Mouse (Mus musculus): ENCODE measurements around the gene Fga. TPM values are rescaled to one million over a fixed set of nuclear protein-coding genes. Genes with fewer than 3 reads are reported as not detected.

The Fga gene
- polyA plus RNA-seq, 1 experiment from 2014 or later: 921 TPM

Other genes starting within 250 kb of the Fga start
- 0.88 and 0.91 TPM in 2 replicates for gene Rbm46, start 149.6 kb upstream of the Fga start, polyA plus RNA-seq (2015; fragmentation: Nextera tagmentation; extraction: Ambion mirVana)
- 1.7 and 2.2 TPM in 2 replicates for gene Lrat, start 122.1 kb upstream of the Fga start, polyA plus RNA-seq (2015; fragmentation: Nextera tagmentation; extraction: Ambion mirVana)
- gene Fgg, start 18.4 kb upstream of the Fga start, polyA plus RNA-seq (2015; fragmentation: Nextera tagmentation; extraction: Ambion mirVana): 827 and 988 TPM in 2 replicates
- 533 and 675 TPM in 2 replicates for gene Fgb, start 23.8 kb downstream of the Fga start, polyA plus RNA-seq (2015; fragmentation: Nextera tagmentation; extraction: Ambion mirVana)
- gene Plrg1, start 29.4 kb downstream of the Fga start, polyA plus RNA-seq (2015; fragmentation: Nextera tagmentation; extraction: Ambion mirVana): 41.9 and 46.0 TPM in 2 replicates
- 0.01 and 0.02 TPM in 2 replicates for gene Dchs2, start 101.9 kb downstream of the Fga start, polyA plus RNA-seq (2015; fragmentation: Nextera tagmentation; extraction: Ambion mirVana)

Measured in liver, embryonic 15.5 days (tissue).